Mouse (Mus musculus): ENCODE measurements around the gene Dusp13. TPM values are rescaled to one million over a fixed set of nuclear protein-coding genes. Genes with fewer than 3 reads are reported as not detected.

Gene Dusp13
- polyA plus RNA-seq, 1 experiment from 2014 or later = not detected

DNA sequence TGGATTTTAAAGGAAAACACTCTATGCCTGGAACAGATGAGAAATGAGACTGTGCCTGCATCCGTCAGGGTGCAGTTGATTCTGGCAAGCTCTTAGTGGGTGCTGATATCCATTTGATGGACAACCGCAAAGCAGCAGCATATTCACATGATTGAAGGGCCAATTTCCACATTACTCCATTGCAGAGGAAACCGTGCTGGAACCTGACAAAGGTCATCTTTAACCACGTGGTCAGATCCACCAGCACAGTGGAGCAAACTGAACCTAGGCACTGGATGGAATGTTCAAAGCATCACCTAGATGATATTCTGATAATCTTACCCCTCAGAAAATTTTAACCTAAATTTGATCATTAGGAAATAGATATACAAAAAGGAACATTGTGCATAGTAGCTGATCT is 25.2 kb upstream of the Dusp13 start:
- H3K4me3 ChIP-seq (ENCODE audit: low read depth, low read length) = no peak overlapping the region
- WGBS = 87% methylated on average over 4 of the region's 4 CpGs
- no peak for ATAC-seq (replicated peaks; ENCODE audit: low FRiP score)

DNA sequence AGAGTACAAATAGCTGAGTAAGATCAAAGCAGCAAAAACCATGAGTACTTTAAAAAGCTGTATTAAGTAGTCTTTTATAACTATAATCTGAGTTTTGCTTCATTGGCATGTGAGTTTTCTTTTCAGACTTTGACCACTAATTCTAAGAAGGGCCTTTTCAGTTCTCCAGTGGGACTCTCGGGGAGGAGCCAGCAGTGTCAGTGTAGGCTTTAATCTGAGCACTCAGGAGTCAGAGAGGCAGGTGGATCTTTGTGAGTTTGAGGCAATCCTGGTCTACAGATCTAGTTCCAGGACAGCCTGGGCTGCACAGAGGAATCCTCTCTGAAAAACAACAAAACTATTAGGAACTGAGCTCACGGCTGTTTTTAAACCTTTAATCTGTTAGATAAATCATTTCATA is 23.0 kb upstream of the Dusp13 start:
- ATAC-seq (replicated peaks; ENCODE audit: low FRiP score) (no peak), DNase-seq (ENCODE audit: low spot score) (no peak)
- WGBS = 82% methylated on average over 2 of the region's 2 CpGs

More for the DNA sequence above, 25.2 kb upstream of the Dusp13 start:
- H3K9me3 ChIP-seq (ENCODE audit: control insufficient read depth, low read length) = peaks cover 3% of the 10 kb centered on the region; the same call in 1 of the 2 replicates
- no peak overlapping the region for H3K27ac ChIP-seq (ENCODE audit: low read depth, low read length)
- DNase-seq (ENCODE audit: low spot score) = no peak
- H3K9ac ChIP-seq (ENCODE audit: low read depth, low read length) = no peak overlapping the region
- H3K4me2 ChIP-seq = no peak overlapping the region
- H3K4me1 ChIP-seq (replicated peaks; ENCODE audit: control insufficient read depth, insufficient read depth, low read length) = no peaks in the 10 kb centered on the region
- no peaks in the 10 kb centered on the region for H3K27me3 ChIP-seq (replicated peaks; ENCODE audit: control insufficient read depth, insufficient read depth, low read length)
- H3K36me3 ChIP-seq (ENCODE audit: control insufficient read depth, insufficient read depth, low read length) = peaks cover 21% of the 10 kb centered on the region

DNA sequence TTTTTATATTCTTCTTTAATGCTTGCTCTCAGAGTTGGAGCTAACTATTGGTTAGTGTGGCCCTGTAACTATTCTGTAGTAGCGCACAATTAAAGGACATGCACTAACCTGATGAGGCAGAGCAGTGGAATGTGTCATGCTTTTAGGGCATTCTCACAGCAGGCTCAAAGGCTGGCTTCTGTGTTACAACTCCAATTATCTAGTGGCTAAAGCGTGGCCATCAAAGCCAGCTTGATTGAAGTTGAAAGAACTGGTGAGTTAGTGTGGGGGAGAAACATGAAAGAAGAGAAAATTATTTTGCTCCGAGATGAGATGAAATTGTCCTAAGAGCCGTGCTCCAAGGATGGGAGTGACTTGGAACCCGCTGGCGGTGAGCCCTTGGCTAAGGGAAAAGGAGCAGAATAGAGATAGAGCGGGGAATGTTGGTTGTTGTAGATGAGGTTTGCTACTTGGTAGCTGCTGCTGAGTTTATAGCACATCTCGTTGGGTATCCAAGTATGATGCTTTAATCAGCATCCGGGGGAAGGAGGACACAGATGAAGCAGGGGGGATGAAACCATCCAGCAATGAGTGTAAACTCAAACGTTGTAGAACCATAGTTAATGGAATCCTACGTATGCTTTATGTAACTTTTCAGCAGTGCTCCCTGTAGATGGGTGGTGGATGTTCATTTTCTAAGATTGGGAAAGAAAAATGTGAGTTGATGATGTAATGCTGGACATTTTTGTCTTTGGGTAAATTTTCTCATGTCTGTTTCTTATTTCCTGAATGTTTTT is 21.7 kb upstream of the Dusp13 start:
- no peak for DNase-seq (ENCODE audit: low spot score)
- H3K4me3 ChIP-seq (ENCODE audit: low read depth, low read length) = no peak overlapping the region
- peaks cover 7% of the 10 kb centered on the region; the same call in 1 of the 2 replicates for H3K36me3 ChIP-seq (ENCODE audit: control insufficient read depth, insufficient read depth, low read length)
- no peak overlapping the region for H3K4me2 ChIP-seq
- no peak overlapping the region for H3K9ac ChIP-seq (ENCODE audit: low read depth, low read length)
- H3K27me3 ChIP-seq (replicated peaks; ENCODE audit: control insufficient read depth, insufficient read depth, low read length) = no peaks in the 10 kb centered on the region
- 85% methylated on average over 11 of the region's 11 CpGs for WGBS
- H3K9me3 ChIP-seq (ENCODE audit: control insufficient read depth, low read length) = no peaks in the 10 kb centered on the region
- H3K4me1 ChIP-seq (replicated peaks; ENCODE audit: control insufficient read depth, insufficient read depth, low read length) = peaks cover 3% of the 10 kb centered on the region; the same call in 1 of the 2 replicates
- no peak for ATAC-seq (replicated peaks; ENCODE audit: low FRiP score)
- H3K27ac ChIP-seq (ENCODE audit: low read depth, low read length) = no peak overlapping the region

More for the DNA sequence above, 23.0 kb upstream of the Dusp13 start:
- Histone ChIP-seq H3K4me3 (ENCODE audit: low read depth, low read length) (no peak overlapping the region), H3K4me1 (replicated peaks; ENCODE audit: control insufficient read depth, insufficient read depth, low read length) (no peaks in the 10 kb centered on the region), H3K27me3 (replicated peaks; ENCODE audit: control insufficient read depth, insufficient read depth, low read length) (no peaks in the 10 kb centered on the region), H3K27ac (ENCODE audit: low read depth, low read length) (no peak overlapping the region), H3K36me3 (ENCODE audit: control insufficient read depth, insufficient read depth, low read length) (peaks cover 10% of the 10 kb centered on the region), H3K4me2 (no peak overlapping the region), H3K9ac (ENCODE audit: low read depth, low read length) (no peak overlapping the region), H3K9me3 (ENCODE audit: control insufficient read depth, low read length) (peaks cover under 1% of the 10 kb centered on the region; the same call in 1 of the 2 replicates)

- peak; percentile 50 for ATAC-seq (replicated peaks; ENCODE audit: low FRiP score)
- peaks cover 27% of the 10 kb centered on the region for H3K4me1 ChIP-seq (replicated peaks; ENCODE audit: control insufficient read depth, insufficient read depth, low read length)
- H3K36me3 ChIP-seq (ENCODE audit: control insufficient read depth, insufficient read depth, low read length) = no peaks in the 10 kb centered on the region
- no peak overlapping the region for H3K4me3 ChIP-seq (ENCODE audit: low read depth, low read length)
- peak overlapping the region; percentile 53; the same call in 1 of the 2 replicates for H3K27ac ChIP-seq (ENCODE audit: low read depth, low read length)
- no peak for DNase-seq (ENCODE audit: low spot score)
- WGBS = 80% methylated on average over 6 of the region's 6 CpGs
- H3K4me2 ChIP-seq = peak overlapping the region; percentile 33
- H3K9me3 ChIP-seq (ENCODE audit: control insufficient read depth, low read length) = no peaks in the 10 kb centered on the region
- H3K27me3 ChIP-seq (replicated peaks; ENCODE audit: control insufficient read depth, insufficient read depth, low read length) = no peaks in the 10 kb centered on the region
- no peak overlapping the region for H3K9ac ChIP-seq (ENCODE audit: low read depth, low read length)
Observed at GRCm38 (mm10) chr14:21766398-21766958, 15.5 kb upstream of the Dusp13 start.

- H3K4me2 ChIP-seq = peak overlapping the region; percentile 33
- DNase-seq (ENCODE audit: low spot score) (no peak), ATAC-seq (replicated peaks; ENCODE audit: low FRiP score) (peak; percentile 75)
- H3K27me3 ChIP-seq (replicated peaks; ENCODE audit: control insufficient read depth, insufficient read depth, low read length) = no peaks in the 10 kb centered on the region
- H3K4me3 ChIP-seq (ENCODE audit: low read depth, low read length) = no peak overlapping the region
- H3K4me1 ChIP-seq (replicated peaks; ENCODE audit: control insufficient read depth, insufficient read depth, low read length) = peaks cover 27% of the 10 kb centered on the region
- peak overlapping the region; percentile 53; the same call in 1 of the 2 replicates for H3K27ac ChIP-seq (ENCODE audit: low read depth, low read length)
- no peaks in the 10 kb centered on the region for H3K36me3 ChIP-seq (ENCODE audit: control insufficient read depth, insufficient read depth, low read length)
- 35% methylated on average over 7 of the region's 7 CpGs for WGBS
- H3K9ac ChIP-seq (ENCODE audit: low read depth, low read length) = no peak overlapping the region
- no peaks in the 10 kb centered on the region for H3K9me3 ChIP-seq (ENCODE audit: control insufficient read depth, low read length)
Observed at GRCm38 (mm10) chr14:21765754-21766397, 14.9 kb upstream of the Dusp13 start.

DNA sequence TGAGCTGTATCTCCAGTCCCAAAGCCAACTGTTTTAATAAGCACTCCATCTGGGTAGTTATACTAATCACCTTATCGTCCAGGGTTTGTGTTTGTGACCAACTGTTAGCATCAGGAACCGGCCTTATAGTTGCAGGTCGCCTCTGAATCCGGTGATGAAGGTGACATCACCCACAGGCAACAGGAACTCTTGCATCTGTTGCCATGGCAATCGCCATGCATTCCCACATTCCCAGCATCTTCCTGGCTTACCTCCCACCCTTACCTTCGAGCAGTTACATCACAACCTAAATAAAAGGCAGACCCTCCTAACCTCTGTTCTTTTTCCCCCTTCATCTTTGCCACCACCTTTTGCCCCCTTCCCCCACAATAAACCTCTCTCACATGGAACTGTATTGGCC is 13.7 kb upstream of the Dusp13 start:
- no peak overlapping the region for H3K27ac ChIP-seq (ENCODE audit: low read depth, low read length)
- H3K4me1 ChIP-seq (replicated peaks; ENCODE audit: control insufficient read depth, insufficient read depth, low read length) = peaks cover 27% of the 10 kb centered on the region
- 85% methylated on average over 6 of the region's 6 CpGs for WGBS
- DNase-seq (ENCODE audit: low spot score) (no peak), ATAC-seq (replicated peaks; ENCODE audit: low FRiP score) (no peak)
- H3K9me3 ChIP-seq (ENCODE audit: control insufficient read depth, low read length) = no peaks in the 10 kb centered on the region
- no peak overlapping the region for H3K4me3 ChIP-seq (ENCODE audit: low read depth, low read length)
- no peak overlapping the region for H3K4me2 ChIP-seq
- H3K27me3 ChIP-seq (replicated peaks; ENCODE audit: control insufficient read depth, insufficient read depth, low read length) = no peaks in the 10 kb centered on the region
- no peak overlapping the region for H3K9ac ChIP-seq (ENCODE audit: low read depth, low read length)
- no peaks in the 10 kb centered on the region for H3K36me3 ChIP-seq (ENCODE audit: control insufficient read depth, insufficient read depth, low read length)

- Histone ChIP-seq H3K4me3 (ENCODE audit: low read depth, low read length) (no peak overlapping the region), H3K27me3 (replicated peaks; ENCODE audit: control insufficient read depth, insufficient read depth, low read length) (no peaks in the 10 kb centered on the region), H3K9ac (ENCODE audit: low read depth, low read length) (no peak overlapping the region), H3K4me1 (replicated peaks; ENCODE audit: control insufficient read depth, insufficient read depth, low read length) (peaks cover 34% of the 10 kb centered on the region), H3K4me2 (no peak overlapping the region), H3K27ac (ENCODE audit: low read depth, low read length) (no peak overlapping the region), H3K9me3 (ENCODE audit: control insufficient read depth, low read length) (no peaks in the 10 kb centered on the region), H3K36me3 (ENCODE audit: control insufficient read depth, insufficient read depth, low read length) (no peaks in the 10 kb centered on the region)
- no peak for ATAC-seq (replicated peaks; ENCODE audit: low FRiP score)
- no peak for DNase-seq (ENCODE audit: low spot score)
- 90% methylated on average over 3 of the region's 3 CpGs for WGBS
Observed at GRCm38 (mm10) chr14:21763736-21764135, 12.8 kb upstream of the Dusp13 start.

- WGBS = 91% methylated on average over 9 of the region's 9 CpGs
Observed at GRCm38 (mm10) chr14:21761560-21761959, 10.6 kb upstream of the Dusp13 start.

More at GRCm38 (mm10) chr14:21761560-21761959, 10.6 kb upstream of the Dusp13 start:
- Histone ChIP-seq H3K9me3 (ENCODE audit: control insufficient read depth, low read length) (no peaks in the 10 kb centered on the region), H3K36me3 (ENCODE audit: control insufficient read depth, insufficient read depth, low read length) (no peaks in the 10 kb centered on the region), H3K4me2 (no peak overlapping the region), H3K27ac (ENCODE audit: low read depth, low read length) (no peak overlapping the region), H3K4me3 (ENCODE audit: low read depth, low read length) (no peak overlapping the region), H3K9ac (ENCODE audit: low read depth, low read length) (no peak overlapping the region), H3K27me3 (replicated peaks; ENCODE audit: control insufficient read depth, insufficient read depth, low read length) (no peaks in the 10 kb centered on the region), H3K4me1 (replicated peaks; ENCODE audit: control insufficient read depth, insufficient read depth, low read length) (peaks cover 32% of the 10 kb centered on the region)
- no peak for ATAC-seq (replicated peaks; ENCODE audit: low FRiP score)
- no peak for DNase-seq (ENCODE audit: low spot score)

Data from liver, embryonic 11.5 days (tissue).